Mouse (Mus musculus): Measurements from ENCODE around the gene Tvp23a. TPM values are rescaled to one million over a fixed set of nuclear protein-coding genes. Genes with fewer than 3 reads are reported as not detected.
A peak's percentile ranks its signal among the peaks of the same experiment; 100 is the strongest.

Gene Tvp23a
- polyA plus RNA-seq, 1 experiment from 2014 or later: 15.7 TPM

- no peaks in the 10 kb centered on the region for H3K9me3 ChIP-seq (ENCODE audit: control insufficient read depth, low read length)
- peaks cover 10% of the 10 kb centered on the region for H3K4me1 ChIP-seq (ENCODE audit: control insufficient read depth, insufficient read depth, low read length)
- H3K9ac ChIP-seq (ENCODE audit: low read depth, low read length): no peak overlapping the region
- H3K27me3 ChIP-seq (ENCODE audit: control insufficient read depth, insufficient read depth, low read length): no peaks in the 10 kb centered on the region; the same call in 1 of the 2 replicates
- ATAC-seq (ENCODE audit: low FRiP score, low TSS enrichment): no peak
- no peaks in the 10 kb centered on the region for H3K36me3 ChIP-seq (ENCODE audit: control insufficient read depth, insufficient read depth, low read length)
- H3K27ac ChIP-seq (ENCODE audit: low read depth, low read length): no peak overlapping the region
- no peak overlapping the region for H3K4me3 ChIP-seq (ENCODE audit: low read length)
- H3K4me2 ChIP-seq (replicated peaks; ENCODE audit: low read depth, low read length): no peak overlapping the region
- 80% methylated on average over 9 of the region's 9 CpGs for WGBS
These were observed 54.6 kb downstream of the Tvp23a start for GRCm38 (mm10) chr16:10392587-10392986.

- H3K27ac ChIP-seq (ENCODE audit: low read depth, low read length): no peak overlapping the region
- peaks cover 4% of the 10 kb centered on the region; the same call in 1 of the 2 replicates for H3K4me1 ChIP-seq (ENCODE audit: control insufficient read depth, insufficient read depth, low read length)
- no peak for ATAC-seq (ENCODE audit: low FRiP score, low TSS enrichment)
- H3K4me2 ChIP-seq (replicated peaks; ENCODE audit: low read depth, low read length): no peak overlapping the region
- H3K36me3 ChIP-seq (ENCODE audit: control insufficient read depth, insufficient read depth, low read length): no peaks in the 10 kb centered on the region
- H3K9me3 ChIP-seq (ENCODE audit: control insufficient read depth, low read length): no peaks in the 10 kb centered on the region
- no peaks in the 10 kb centered on the region for H3K27me3 ChIP-seq (ENCODE audit: control insufficient read depth, insufficient read depth, low read length)
- no peak overlapping the region for H3K9ac ChIP-seq (ENCODE audit: low read depth, low read length)
- WGBS: 93% methylated on average over 6 of the region's 6 CpGs
- H3K4me3 ChIP-seq (ENCODE audit: low read length): no peak overlapping the region
These were observed 58.4 kb downstream of the Tvp23a start for GRCm38 (mm10) chr16:10388634-10389365.

- H3K4me1 ChIP-seq (ENCODE audit: control insufficient read depth, insufficient read depth, low read length): no peaks in the 10 kb centered on the region
- no peak overlapping the region for H3K9ac ChIP-seq (ENCODE audit: low read depth, low read length)
- no peaks in the 10 kb centered on the region for H3K27me3 ChIP-seq (ENCODE audit: control insufficient read depth, insufficient read depth, low read length)
- no peak overlapping the region for H3K27ac ChIP-seq (ENCODE audit: low read depth, low read length)
- no peak overlapping the region for H3K4me3 ChIP-seq (ENCODE audit: low read length)
- no peaks in the 10 kb centered on the region for H3K9me3 ChIP-seq (ENCODE audit: control insufficient read depth, low read length)
- H3K4me2 ChIP-seq (replicated peaks; ENCODE audit: low read depth, low read length): no peak overlapping the region
- no peak for ATAC-seq (ENCODE audit: low FRiP score, low TSS enrichment)
- H3K36me3 ChIP-seq (ENCODE audit: control insufficient read depth, insufficient read depth, low read length): no peaks in the 10 kb centered on the region
- WGBS: 85% methylated on average over 12 of the region's 12 CpGs
These were observed 61.9 kb downstream of the Tvp23a start for GRCm38 (mm10) chr16:10385261-10385660.

GRCm38 (mm10) chr16:10384544-10384943 is 62.6 kb downstream of the Tvp23a start:
- no peaks in the 10 kb centered on the region for H3K9me3 ChIP-seq (ENCODE audit: control insufficient read depth, low read length)
- H3K9ac ChIP-seq (ENCODE audit: low read depth, low read length): no peak overlapping the region
- H3K27ac ChIP-seq (ENCODE audit: low read depth, low read length): no peak overlapping the region
- WGBS: 58% methylated on average over 3 of the region's 3 CpGs
- no peaks in the 10 kb centered on the region for H3K36me3 ChIP-seq (ENCODE audit: control insufficient read depth, insufficient read depth, low read length)
- H3K4me2 ChIP-seq (replicated peaks; ENCODE audit: low read depth, low read length): no peak overlapping the region
- no peaks in the 10 kb centered on the region for H3K27me3 ChIP-seq (ENCODE audit: control insufficient read depth, insufficient read depth, low read length)
- no peak for ATAC-seq (ENCODE audit: low FRiP score, low TSS enrichment)
- H3K4me3 ChIP-seq (ENCODE audit: low read length): no peak overlapping the region
- H3K4me1 ChIP-seq (ENCODE audit: control insufficient read depth, insufficient read depth, low read length): no peaks in the 10 kb centered on the region

- H3K4me2 ChIP-seq (replicated peaks; ENCODE audit: low read depth, low read length): peak overlapping the region; percentile 21; the same call in 1 of the 2 replicates
- WGBS: 27% methylated on average over 8 of the region's 8 CpGs
- no peak overlapping the region for H3K4me3 ChIP-seq (ENCODE audit: low read length)
- H3K9me3 ChIP-seq (ENCODE audit: control insufficient read depth, low read length): no peaks in the 10 kb centered on the region
- no peak overlapping the region for H3K27ac ChIP-seq (ENCODE audit: low read depth, low read length)
- H3K36me3 ChIP-seq (ENCODE audit: control insufficient read depth, insufficient read depth, low read length): no peaks in the 10 kb centered on the region
- no peaks in the 10 kb centered on the region for H3K27me3 ChIP-seq (ENCODE audit: control insufficient read depth, insufficient read depth, low read length)
- no peak overlapping the region for H3K9ac ChIP-seq (ENCODE audit: low read depth, low read length)
- no peaks in the 10 kb centered on the region for H3K4me1 ChIP-seq (ENCODE audit: control insufficient read depth, insufficient read depth, low read length)
- peak; percentile 74; the same call in 1 of the 2 replicates for ATAC-seq (ENCODE audit: low FRiP score, low TSS enrichment)
These were observed 63.1 kb downstream of the Tvp23a start for GRCm38 (mm10) chr16:10384060-10384497.

GRCm38 (mm10) chr16:10379531-10379930 is 67.6 kb downstream of the Tvp23a start:
- Histone ChIP-seq H3K4me2 (replicated peaks; ENCODE audit: low read depth, low read length) (no peak overlapping the region), H3K4me3 (ENCODE audit: low read length) (no peak overlapping the region), H3K4me1 (ENCODE audit: control insufficient read depth, insufficient read depth, low read length) (no peaks in the 10 kb centered on the region), H3K9ac (ENCODE audit: low read depth, low read length) (no peak overlapping the region), H3K9me3 (ENCODE audit: control insufficient read depth, low read length) (no peaks in the 10 kb centered on the region), H3K36me3 (ENCODE audit: control insufficient read depth, insufficient read depth, low read length) (no peaks in the 10 kb centered on the region), H3K27me3 (ENCODE audit: control insufficient read depth, insufficient read depth, low read length) (no peaks in the 10 kb centered on the region), H3K27ac (ENCODE audit: low read depth, low read length) (no peak overlapping the region)
- WGBS: 62% methylated on average over 2 of the region's 2 CpGs
- no peak for ATAC-seq (ENCODE audit: low FRiP score, low TSS enrichment)

- H3K27ac ChIP-seq (ENCODE audit: low read depth, low read length): no peak overlapping the region
- H3K27me3 ChIP-seq (ENCODE audit: control insufficient read depth, insufficient read depth, low read length): no peaks in the 10 kb centered on the region
- no peaks in the 10 kb centered on the region for H3K4me1 ChIP-seq (ENCODE audit: control insufficient read depth, insufficient read depth, low read length)
- no peak overlapping the region for H3K9ac ChIP-seq (ENCODE audit: low read depth, low read length)
- 19% methylated on average over 1 of the region's 1 CpGs for WGBS
- H3K4me2 ChIP-seq (replicated peaks; ENCODE audit: low read depth, low read length): no peak overlapping the region
- no peaks in the 10 kb centered on the region for H3K9me3 ChIP-seq (ENCODE audit: control insufficient read depth, low read length)
- H3K36me3 ChIP-seq (ENCODE audit: control insufficient read depth, insufficient read depth, low read length): no peaks in the 10 kb centered on the region
- H3K4me3 ChIP-seq (ENCODE audit: low read length): no peak overlapping the region
- no peak for ATAC-seq (ENCODE audit: low FRiP score, low TSS enrichment)
These were observed 69.9 kb downstream of the Tvp23a start for GRCm38 (mm10) chr16:10377286-10377685.

- Histone ChIP-seq H3K27ac (ENCODE audit: low read depth, low read length) (no peak overlapping the region), H3K27me3 (ENCODE audit: control insufficient read depth, insufficient read depth, low read length) (no peaks in the 10 kb centered on the region), H3K4me2 (replicated peaks; ENCODE audit: low read depth, low read length) (peak overlapping the region; percentile 35), H3K9ac (ENCODE audit: low read depth, low read length) (peak overlapping the region; percentile 23; the same call in 1 of the 2 replicates), H3K9me3 (ENCODE audit: control insufficient read depth, low read length) (no peaks in the 10 kb centered on the region), H3K4me3 (ENCODE audit: low read length) (no peak overlapping the region), H3K36me3 (ENCODE audit: control insufficient read depth, insufficient read depth, low read length) (no peaks in the 10 kb centered on the region), H3K4me1 (ENCODE audit: control insufficient read depth, insufficient read depth, low read length) (peaks cover 8% of the 10 kb centered on the region)
- peak; percentile 84 for ATAC-seq (ENCODE audit: low FRiP score, low TSS enrichment)
- WGBS: 20% methylated on average over 13 of the region's 13 CpGs
These were observed 72.7 kb downstream of the Tvp23a start for GRCm38 (mm10) chr16:10374254-10375011.

GRCm38 (mm10) chr16:10372372-10372771 is 74.8 kb downstream of the Tvp23a start:
- Histone ChIP-seq H3K4me3 (ENCODE audit: low read length) (no peak overlapping the region), H3K36me3 (ENCODE audit: control insufficient read depth, insufficient read depth, low read length) (no peaks in the 10 kb centered on the region), H3K4me1 (ENCODE audit: control insufficient read depth, insufficient read depth, low read length) (peaks cover 12% of the 10 kb centered on the region), H3K4me2 (replicated peaks; ENCODE audit: low read depth, low read length) (no peak overlapping the region), H3K9me3 (ENCODE audit: control insufficient read depth, low read length) (no peaks in the 10 kb centered on the region), H3K9ac (ENCODE audit: low read depth, low read length) (no peak overlapping the region), H3K27me3 (ENCODE audit: control insufficient read depth, insufficient read depth, low read length) (no peaks in the 10 kb centered on the region), H3K27ac (ENCODE audit: low read depth, low read length) (no peak overlapping the region)
- no peak for ATAC-seq (ENCODE audit: low FRiP score, low TSS enrichment)
- 77% methylated on average over 4 of the region's 4 CpGs for WGBS
